Mouse (Mus musculus) cerebellum, adult 11 months (tissue): ENCODE data around the gene Tpcn2.
A peak's percentile ranks its signal among the peaks of the same experiment; 100 is the strongest.

ENCODE experiments used
- DNase-seq: peaks from one replicate; pipeline ENCODE4 v3.0.0; 2022

Tpcn2 gene

DNA sequence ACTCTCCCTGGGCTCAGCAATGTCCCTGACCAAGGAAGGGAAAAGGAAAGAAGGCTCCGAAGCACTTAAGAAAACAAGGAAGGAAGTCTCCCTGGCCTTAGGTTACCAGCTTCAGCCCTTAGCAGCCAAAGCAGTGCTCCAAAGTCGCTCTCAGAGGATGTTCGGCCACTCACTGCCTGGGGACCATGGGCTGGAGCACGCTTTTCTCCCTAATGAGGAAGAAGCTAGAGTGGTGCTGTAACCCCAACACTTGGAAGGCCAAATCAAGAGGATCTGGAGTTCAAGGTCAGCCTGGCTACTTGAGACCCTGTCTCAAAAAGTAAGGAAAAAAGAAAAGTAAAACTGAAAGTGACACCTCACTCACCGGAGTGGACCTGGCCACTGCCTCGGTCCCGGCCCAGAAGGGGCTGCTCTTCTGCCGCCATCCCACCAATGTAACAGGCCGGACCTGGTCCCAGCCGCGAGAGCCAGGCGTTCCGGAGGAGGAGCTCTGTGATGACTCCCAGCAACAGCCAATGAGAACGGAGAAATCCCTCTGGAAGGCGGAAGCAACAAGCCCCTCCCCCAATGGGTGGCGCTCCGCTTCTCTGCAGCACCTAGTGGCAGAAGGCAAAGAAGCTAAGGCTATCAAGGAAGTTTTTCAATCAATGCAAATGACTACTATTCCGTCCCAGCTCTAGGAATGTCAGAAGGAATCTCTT, at the start of gene Tpcn2:
TSS of gene Tpcn2 (minus strand) at position 525 of the 701 bp plus-strand sequence.
- peak; percentile 93 for DNase-seq

DNA sequence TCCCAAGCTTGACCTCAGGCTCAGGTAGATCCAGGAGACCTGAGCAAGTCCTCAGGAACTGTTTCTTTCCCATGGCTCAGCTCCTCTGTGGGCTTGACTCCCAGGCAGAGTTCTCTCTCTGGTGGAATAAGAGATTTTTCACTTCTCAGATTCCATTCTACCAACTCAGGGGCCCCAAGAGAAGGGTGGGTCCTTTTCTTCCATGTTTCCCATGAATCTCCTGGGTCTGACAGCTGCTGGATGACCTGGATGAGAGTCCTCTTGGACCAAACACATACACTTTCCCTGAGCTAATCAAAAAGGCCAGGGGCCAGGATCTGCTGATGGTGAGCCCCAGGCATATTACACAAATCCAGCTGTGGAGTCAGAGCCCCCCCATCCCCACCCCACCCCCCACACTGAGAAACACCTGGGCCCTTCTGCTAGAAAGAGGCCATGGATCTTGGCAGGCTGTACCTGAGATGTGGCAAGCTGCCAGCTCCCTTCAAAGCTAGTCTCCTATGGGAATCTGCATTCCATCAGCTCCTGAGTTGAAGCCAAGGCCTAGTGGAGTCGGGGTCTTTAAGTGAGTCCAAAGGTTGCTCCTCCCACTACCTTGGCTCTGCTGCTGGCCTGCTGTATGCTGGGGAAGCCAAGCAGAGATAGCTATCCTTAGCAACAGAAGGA, 48.7 kb upstream of the Tpcn2 start:
- DNase-seq, result peak; percentile 74

DNA sequence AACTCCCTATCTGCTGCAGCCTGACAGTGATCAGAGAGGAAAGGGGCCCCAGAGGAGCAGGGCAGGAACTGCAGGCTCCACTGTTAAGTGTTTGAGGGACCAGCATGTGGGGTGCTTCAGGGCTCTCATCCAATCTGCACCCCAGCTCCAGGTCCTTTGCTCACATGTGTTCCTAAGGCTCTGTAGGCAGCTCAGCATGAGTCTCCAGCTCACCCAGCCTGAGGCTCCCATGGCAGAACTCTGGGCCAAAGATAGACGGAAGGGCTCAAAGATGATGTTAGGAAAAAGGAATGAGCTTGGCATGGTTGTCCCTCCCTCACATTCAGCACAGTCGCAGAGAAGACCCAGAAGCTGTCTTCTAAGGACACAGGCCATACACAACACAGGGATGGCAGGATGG, 46.8 kb upstream of the Tpcn2 start:
- no peak for DNase-seq

DNA sequence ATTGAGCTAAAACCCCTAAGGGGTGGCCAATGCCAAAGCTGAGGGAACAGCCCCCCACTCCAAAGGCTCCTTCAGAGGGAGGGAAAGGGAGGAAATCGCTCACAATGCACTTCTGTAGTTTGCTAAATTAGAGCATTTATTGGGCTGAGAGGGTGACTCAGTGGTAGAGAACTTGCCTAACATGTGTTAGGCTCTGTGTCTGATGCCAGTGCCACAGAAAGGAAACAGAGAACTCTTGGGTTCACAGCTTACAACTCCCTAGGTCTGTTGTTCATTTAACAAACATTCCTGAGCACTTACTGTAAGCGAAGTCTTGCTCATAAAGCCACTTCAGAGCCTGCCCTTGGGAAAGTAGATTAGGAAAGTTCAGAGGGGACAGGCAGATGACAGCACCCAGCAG, 46.2 kb upstream of the Tpcn2 start:
- no peak for DNase-seq

DNA sequence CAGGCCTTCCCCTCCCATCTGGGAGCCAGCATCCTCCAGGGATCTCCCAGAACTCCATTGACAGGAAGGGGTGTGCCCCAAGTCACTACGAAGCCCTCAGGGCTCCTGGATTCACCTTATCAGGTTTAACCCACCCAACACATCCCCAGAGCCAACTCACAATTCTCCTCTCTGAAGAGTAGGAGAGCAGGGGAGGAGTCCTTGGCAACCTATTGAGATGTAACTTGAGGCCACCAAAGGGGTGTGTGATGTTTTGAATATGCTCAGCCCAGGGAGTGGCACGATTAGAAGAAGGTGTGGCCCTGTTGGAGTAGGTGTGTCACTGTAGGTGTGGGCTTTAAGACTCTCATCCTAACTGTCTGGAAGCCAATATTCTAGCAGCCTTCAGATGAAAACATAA, 41.9 kb upstream of the Tpcn2 start:
- DNase-seq, result no peak

DNA sequence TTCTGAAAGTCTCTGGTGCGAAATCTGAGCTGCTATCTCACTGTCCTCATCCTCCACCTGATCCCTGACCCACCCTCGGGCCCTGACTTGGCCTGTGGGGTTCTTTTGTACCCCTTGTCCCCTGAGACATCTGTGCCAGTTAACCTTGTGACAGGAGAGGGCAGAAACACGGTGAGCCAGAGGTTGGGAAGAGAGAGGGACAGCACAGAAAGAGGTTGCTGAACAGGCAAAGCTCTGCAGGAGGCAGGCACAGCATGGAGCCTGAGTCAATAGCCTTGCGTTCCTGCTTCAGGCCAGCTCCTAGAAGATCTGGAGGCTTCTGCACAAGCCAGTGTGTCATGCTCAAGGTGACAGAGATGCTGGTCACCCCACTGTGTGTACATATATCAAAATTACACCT, 39.8 kb upstream of the Tpcn2 start:
- no peak for DNase-seq

DNA sequence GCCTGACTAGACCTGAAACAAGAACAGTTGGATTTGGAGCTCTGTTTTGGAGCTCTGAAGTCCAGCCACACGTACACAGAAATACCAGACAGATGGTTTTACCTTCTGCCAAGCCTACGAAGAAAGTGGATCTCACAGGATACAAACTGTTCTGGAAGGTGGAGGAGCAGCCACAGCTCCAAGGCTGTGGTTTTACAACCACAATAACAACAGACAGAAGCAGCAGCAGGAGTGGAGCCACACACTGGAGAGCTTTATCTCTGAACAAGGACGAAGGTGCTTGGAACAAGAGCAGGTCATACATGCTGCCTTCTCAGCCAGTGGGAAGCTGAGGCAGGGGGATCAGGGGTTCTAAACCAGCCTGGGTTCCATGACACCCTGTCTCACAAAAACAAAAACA, 35.7 kb upstream of the Tpcn2 start:
- DNase-seq, result peak; percentile 65

DNA sequence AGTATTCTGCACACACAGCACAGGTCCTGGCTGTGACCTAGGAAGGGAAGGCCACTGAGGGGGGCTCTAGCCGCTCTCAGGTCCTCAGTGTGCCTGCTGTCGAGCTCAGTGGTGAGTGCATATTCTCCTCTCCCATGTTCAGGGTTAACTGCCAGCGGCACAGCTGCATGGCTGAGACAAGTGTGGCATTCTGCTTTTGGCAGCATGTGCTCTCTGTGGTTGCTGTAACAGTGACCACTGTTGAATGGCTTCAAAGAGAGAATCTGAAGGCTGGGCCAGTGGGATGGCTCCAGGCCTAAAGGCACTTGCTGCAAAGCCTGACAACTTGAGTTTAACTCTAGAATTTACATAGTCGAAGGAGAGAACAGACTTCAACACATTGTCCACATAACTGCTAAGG, 33.7 kb upstream of the Tpcn2 start:
- DNase-seq, result no peak

DNA sequence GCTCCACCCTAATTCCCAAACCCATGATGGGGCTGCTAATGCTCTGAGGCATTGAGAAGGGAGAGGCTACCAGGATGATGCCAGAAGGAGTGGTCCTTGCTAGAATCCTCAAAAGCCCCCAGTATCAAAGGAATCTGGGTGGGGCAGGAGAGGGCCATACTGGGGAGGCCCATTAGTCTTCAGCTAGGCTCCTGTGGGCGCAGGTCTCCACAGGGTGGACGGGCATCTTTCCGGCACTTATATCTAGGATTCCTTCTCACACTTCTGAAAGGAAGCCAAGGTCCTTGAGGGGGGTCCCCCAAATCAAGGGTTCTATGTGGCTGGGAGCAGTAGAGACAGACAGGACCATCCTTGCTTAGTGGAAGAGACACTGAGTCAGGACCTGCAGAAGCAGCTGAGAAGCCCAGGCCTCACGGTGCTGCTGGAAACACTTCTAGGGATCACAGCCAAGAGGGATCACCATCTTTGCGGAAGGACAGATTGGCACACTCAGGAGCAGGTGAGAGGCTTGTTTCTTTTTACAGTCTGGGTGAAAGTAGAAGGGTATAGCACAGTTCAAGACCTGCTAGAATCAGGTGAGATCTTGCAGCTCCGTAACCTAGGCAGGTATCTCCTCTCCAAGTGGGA, 31.1 kb upstream of the Tpcn2 start, which contains the start of gene Mrgprd:
TSS of gene Mrgprd (plus strand) at position 51 of the 627 bp plus-strand sequence.
- no peak for DNase-seq

DNA sequence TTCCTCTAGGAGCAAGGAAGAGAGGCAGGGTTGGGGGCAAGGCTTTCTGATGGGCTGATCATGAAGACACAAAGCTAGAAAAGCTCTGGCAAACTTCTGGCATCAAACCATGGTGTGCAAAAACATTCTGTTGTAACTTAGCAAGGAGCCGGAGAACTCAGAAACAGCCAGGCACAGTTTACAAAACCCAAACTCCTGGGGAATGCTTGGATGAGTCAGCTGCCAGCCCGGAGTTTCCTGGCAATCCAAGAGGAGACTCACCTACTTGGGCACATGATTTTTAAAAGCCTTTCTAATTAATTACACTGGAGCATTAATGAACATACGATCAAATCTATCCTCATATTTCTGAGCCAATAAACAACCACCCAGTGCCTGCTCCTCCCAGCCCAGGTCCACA, 28.3 kb upstream of the Tpcn2 start:
- DNase-seq, result no peak

DNA sequence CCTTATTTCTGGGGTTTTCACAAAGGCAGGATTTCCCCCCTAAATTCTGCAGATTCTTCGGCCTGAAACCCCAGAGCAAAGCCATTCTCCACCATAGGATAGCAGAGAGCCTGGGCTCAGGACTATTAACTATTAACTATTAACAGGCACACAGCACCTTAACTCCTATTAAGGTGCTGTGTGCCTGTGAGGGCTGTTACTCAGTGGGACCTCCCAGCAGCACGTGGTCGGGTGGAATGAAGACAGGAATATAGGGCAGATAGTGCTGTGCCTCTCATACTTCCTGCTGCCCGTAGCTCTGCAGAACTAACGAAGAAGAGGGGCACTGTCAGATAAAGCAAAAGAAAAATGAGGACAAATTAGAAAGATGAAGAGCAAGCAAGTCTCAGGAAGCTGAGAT, 26.7 kb upstream of the Tpcn2 start:
- no peak for DNase-seq

DNA sequence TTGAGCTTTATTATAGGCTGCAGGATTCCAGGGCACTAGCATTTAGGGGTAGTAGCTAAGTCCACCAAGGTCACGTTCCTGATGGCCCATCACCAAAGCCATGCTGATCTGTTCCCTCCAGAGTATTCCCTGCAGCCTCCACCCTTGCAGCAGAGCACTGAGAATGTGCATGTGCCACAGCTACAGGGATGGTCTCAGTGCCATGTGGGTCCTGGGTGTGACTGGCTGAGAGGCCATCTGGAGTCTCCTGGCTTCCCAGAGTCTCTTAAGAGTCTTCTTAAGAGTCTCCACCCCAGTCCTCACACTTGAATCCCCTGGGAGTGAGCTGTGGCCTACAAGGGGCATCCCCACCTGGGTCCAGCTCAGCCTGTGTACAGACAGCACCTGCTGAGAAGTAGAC, 26.1 kb upstream of the Tpcn2 start:
- DNase-seq, result no peak

DNA sequence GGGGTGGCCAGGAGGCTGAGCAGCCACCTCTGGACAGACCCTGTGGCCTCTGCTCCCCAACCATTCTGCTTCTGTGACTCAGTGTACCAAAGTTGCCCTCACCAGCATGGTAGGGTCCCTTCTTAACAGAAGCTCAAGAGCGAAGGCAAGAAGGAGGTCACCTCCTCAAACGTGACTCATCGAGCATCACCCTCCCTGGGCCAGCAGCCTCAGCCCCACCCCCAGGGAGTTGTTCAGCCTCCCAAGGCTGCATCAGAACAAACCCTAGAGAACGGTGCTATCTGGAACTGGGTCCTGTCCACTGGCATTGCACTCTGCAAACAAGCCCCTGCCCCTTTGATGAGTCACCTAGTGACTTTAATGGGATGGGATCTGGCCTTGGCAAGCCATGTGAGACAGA, 25.1 kb upstream of the Tpcn2 start:
- no peak for DNase-seq

DNA sequence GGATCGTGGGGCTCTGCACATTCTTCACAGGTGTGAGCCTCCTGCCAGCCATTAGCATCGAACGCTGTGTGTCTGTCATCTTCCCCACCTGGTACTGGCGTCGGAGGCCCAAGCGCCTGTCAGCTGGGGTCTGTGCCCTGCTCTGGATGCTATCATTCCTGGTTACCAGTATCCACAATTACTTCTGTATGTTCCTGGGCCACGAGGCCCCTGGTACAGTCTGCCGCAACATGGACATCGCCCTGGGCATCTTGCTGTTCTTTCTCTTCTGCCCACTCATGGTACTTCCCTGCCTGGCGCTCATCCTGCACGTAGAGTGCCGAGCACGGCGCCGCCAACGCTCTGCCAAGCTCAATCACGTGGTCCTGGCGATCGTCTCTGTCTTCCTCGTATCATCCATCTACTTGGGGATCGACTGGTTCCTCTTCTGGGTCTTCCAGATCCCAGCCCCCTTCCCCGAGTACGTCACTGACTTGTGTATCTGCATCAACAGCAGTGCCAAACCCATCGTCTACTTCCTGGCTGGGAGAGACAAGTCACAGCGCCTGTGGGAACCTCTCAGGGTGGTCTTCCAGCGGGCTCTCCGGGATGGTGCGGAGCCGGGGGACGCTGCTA, 24.4 kb upstream of the Tpcn2 start:
- DNase-seq, result peak; percentile 60

DNA sequence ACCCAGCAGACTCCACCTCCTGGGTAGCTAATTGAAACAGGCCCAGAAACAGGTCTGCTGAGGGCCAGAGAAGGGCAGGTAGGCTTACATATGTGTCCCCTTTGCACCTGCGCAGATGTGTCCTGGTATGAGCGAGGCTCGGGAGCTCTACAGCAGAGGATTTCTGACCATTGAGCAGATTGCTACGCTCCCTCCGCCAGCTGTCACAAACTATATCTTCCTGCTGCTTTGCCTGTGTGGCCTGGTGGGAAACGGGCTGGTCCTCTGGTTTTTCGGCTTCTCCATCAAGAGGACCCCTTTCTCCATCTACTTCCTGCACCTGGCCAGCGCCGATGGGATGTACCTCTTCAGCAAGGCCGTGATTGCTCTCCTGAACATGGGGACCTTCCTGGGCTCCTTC, 23.8 kb upstream of the Tpcn2 start:
- DNase-seq, result no peak

DNA sequence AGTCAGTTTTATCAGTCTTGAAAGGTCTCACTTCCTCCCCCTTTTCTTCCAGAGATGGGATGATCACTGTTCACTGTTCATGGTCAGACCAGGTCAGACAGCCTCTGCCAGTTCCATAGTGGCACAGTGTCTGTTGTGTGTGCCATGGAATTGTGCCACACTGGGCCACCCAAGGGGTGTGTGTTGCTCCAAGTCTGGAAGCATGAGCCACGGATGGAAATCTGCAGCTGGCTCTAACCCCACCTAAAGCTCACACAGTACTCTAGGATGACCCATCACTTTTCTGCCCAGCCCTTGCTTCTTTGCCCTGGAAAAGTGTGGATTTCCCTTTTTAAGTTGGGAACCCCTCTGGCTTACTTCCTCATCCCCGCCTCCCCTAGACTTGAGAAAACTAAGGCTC, 20.3 kb upstream of the Tpcn2 start:
- no peak for DNase-seq

DNA sequence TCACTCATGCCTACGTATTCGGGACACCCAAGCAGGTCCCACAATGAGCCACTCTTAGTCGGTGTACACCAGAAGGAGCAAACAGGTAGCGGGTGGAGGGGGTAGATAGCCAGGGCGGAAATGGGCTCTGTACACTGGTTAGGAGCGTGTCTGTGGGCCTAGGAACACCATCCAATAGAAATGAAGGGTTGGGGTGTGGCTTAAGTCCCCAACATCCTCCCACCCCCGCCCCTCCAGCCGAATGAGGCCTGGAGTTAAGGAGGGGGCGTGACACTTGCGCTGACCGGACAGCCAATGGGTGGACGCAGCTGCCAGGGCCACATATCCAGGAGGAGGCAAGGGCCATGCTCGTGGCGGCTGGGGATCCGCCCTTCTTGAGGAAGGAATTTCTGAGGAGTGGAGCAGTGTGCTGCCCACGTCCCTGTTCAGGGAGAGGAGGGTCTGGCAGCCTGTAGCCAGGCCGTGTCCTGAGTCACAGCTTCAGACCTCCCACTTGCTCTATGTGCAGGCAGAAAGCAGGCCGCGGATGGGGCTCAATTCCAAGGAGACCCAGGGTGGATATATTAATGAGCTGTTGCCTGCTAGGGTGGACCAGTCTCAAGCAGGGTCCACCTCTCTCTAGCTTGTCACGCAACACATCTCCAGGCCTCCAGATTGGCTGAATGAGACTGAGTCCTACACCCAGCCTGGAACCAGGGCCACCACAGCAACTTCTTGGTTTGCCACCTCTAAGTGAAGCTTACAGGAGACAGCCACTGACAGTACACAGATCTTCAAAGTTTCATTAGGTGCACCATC, 18.9 kb upstream of the Tpcn2 start:
- DNase-seq, result peak; percentile 82

DNA sequence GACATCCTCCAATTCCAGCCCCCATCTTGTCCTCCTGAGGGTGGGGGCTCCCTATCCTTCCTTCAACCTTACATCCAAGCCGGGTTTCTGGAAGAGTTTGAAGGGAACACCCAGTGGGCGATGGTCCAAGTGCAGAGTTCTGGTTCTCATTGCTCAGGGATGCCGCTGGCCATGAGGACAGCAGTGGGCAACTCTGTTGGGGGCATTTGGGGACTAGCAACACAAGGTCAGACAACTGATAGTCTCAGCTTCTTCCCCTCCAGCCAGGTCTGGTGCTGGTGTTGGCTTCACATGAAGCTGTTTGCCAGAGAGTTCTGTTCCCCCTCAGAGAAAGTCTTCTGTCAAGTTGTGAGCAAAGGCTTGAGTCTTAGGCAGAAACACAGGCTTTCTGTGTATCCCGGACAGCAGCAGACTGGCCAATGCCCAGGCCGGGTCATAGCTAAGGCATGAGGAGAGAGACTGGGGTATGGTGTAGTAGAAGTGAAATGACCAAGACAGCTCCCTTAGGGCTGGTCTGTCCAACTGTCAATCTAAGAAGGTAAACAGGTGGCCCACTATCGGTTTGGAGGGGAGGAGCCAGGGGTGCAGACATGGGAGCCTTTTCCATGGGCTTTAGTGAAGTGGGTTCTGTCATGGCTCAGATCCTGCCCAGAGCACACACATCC, 17.7 kb upstream of the Tpcn2 start:
- DNase-seq, result peak; percentile 68

DNA sequence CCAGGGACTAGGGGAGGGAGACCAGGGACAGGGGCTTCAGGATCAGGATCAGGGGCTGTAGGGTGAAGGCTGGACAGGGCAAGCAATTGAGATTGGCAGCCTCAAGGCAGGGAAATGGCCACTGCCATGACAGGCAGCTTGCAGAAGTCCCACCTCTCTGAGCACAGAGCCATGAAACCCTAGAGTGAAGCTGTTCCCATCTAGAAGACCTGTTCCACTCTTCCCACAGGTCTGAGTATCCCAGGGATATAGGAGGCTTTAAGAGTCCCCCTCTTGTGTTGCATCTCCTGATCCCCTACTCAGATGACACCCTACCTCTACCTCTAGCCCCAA, 17.2 kb upstream of the Tpcn2 start:
- no peak for DNase-seq

DNA sequence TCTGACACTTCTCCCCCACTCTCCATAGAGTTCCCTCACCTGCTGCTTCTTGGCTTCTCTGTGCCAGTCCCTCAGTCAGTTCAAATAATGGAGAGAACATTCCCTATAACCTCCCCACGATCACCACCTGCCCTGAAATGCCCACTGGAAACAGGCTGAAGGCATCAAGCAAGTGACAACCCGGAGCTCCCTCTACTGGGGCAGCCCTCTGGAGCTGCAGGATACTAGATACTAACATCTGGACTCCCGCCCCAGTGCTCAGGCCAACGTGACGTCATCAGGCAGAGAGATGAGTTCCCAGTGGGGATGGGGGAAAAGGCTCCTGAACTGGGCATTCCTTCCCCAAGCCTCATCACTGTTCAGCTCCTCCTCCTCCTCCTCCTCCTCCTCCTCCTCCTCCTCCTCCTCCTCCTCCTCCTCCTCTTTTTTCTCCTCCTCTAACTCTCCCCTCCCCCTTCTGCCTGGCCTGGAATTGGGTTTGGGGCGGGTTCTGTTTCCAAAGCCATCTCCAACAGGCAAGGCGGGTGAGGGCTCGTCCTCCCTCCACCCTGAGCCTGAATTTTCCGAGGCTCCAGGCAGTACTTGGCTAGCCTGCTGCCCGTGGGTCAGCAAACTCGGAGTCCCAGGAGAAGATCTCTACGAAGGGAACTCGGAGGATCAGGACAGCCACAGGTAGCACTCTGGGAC, 16.7 kb upstream of the Tpcn2 start, which contains the start of gene Mrgprf:
TSS of gene Mrgprf (plus strand) at position 508 of the 687 bp plus-strand sequence.
- peak; percentile 81 for DNase-seq

DNA sequence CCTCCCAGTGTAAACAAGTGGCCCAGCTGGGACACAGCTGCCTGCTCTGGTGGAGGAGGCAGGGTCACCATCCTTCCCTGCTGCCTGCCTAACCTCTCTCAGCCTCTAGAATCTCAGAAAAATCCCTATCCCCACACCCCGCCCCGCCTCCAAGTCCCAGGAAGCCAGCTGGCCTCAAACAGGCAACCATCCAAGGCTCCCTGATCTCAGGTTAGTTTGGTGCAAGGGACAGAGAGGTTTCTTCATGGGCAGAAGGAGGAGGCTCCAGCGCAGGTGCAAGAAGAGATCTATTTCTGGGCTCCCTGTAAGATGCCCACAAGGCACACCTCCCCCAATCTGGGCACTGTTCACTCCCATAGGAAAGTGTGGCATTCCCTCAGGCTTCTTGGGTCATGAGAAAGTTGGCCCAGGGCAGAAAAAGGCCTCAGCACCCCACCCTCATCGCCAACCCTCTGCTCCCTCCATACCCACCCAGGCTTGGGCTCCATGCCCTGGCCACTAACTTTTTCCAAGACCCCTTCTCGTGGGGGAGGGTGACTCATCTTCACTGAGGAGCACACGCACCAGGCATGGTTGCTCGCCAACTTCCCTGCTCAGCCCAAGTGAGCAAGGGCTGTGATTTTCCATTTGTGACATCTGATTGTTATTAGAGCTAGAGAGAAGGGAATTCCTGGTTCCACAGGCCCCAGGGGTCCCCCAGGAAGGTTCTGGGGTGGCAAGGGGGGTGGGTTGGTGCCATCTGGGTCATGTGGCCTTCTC, 15.9 kb upstream of the Tpcn2 start:
- peak; percentile 87 for DNase-seq
